Mouse (Mus musculus): Measurements from ENCODE around the gene A030005L19Rik. TPM values are rescaled to one million over a fixed set of nuclear protein-coding genes. Genes with fewer than 3 reads are reported as not detected.

The A030005L19Rik gene
- total RNA-seq (2014; rRNA removed; ENCODE audit: low replicate concordance), result not detected in 2 replicates
- 0.15 TPM in 1 of 2 replicates, not detected in the other for polyA plus RNA-seq (2015; fragmentation: Nextera tagmentation; extraction: Ambion mirVana)

DNA sequence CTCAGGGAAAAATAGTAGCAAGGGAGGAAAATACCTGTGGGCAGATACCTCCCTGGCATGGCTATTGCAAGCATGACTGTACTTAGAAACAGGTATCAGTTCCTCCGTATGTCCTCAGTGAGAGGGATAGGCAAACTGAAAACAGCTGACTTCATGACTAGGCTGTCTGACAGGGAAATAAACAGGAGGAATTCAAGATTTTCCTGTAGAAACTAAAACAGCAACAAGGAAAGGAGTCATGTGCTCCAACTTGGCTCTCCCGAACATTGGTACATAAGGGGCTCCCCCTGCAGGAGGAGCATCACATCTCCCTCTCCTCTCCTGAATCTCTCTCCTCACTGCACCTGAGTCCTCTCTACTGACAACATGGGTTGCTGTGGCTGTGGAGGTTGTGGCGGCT is at the start of gene A030005L19Rik:
Gene A030005L19Rik, plus strand, starts transcription at position 301 of the 400 bp plus-strand sequence.
- WGBS, result 80% methylated on average over 3 of the region's 3 CpGs
- H3K9ac ChIP-seq (replicated peaks; ENCODE audit: low read depth, low read length), result no peak within 1 kb of the TSS
- no peaks in the 10 kb centered on the region for H3K36me3 ChIP-seq (replicated peaks; ENCODE audit: control insufficient read depth, insufficient read depth, low read length)
- H3K27me3 ChIP-seq (ENCODE audit: control insufficient read depth, insufficient read depth, low read length), result no peaks in the 10 kb centered on the region
- ATAC-seq (ENCODE audit: insufficient read depth, low read depth), result no peak
- no peak within 1 kb of the TSS for H3K4me3 ChIP-seq (ENCODE audit: low read depth, low read length)
- H3K4me1 ChIP-seq (ENCODE audit: control insufficient read depth, insufficient read depth), result no peaks in the 10 kb centered on the region
- no peak within 1 kb of the TSS for H3K4me2 ChIP-seq (ENCODE audit: low read depth, low read length)
- no peaks in the 10 kb centered on the region for H3K9me3 ChIP-seq (replicated peaks; ENCODE audit: control insufficient read depth, low read length)
- DNase-seq (ENCODE audit: low spot score), result no peak
- TF ChIP-seq CTCF (IDR thresholded peaks at IDR 0.05; ENCODE audit: low read depth) (no peak), EP300 (IDR thresholded peaks at IDR 0.05; ENCODE audit: low read depth) (no peak)
- H3K27ac ChIP-seq (ENCODE audit: low read depth), result no peak within 1 kb of the TSS

DNA sequence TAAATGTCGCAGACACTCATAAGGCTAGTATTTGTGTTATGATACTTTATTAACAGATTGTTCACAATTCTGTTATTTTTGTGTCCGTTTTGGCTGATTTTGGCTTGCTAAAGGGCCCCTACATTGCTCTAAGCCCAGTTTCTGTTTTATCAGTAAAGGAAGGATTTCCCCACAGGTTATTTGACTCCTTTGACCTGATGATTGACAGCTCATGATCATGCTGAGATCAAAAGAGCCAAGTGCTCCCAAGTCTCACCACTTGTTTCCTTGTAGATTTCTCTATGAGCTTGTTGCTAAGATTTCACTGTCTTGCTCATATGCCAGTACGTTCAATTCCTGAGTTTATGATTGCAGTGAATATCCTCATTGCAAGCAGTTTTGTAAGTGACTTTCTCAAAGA is 42.9 kb upstream of the A030005L19Rik start:
- 85% methylated on average over 3 of the region's 3 CpGs for WGBS
- H3K9ac ChIP-seq (replicated peaks; ENCODE audit: low read depth, low read length), result no peak overlapping the region

DNA sequence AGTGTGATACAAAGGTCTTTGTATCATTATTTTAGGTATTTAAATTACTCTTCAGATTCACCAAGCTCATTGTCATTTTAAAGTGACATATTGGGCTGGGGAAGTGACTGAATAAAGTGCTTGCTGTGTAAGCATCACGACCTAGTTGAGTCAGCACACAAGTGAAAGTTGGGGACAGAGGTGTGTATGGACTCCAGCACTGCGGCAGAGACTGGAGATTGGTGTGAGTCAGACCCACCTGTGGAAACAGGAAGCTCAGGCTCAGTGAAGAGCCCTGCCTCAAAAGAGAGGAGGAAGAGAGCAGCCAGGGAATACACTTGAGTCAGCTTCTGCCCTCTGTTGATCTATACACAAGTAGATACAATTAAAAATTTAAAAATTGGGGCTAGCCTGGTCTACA is 34.0 kb upstream of the A030005L19Rik start:
- H3K36me3 ChIP-seq (replicated peaks; ENCODE audit: control insufficient read depth, insufficient read depth, low read length), result peaks cover 38% of the 10 kb centered on the region
- 59% methylated on average over 2 of the region's 2 CpGs for WGBS

More for the DNA sequence above, 42.9 kb upstream of the A030005L19Rik start:
- no peaks in the 10 kb centered on the region for H3K9me3 ChIP-seq (replicated peaks; ENCODE audit: control insufficient read depth, low read length)
- TF ChIP-seq CTCF (IDR thresholded peaks at IDR 0.05; ENCODE audit: low read depth) (no peak), EP300 (IDR thresholded peaks at IDR 0.05; ENCODE audit: low read depth) (no peak)
- H3K27ac ChIP-seq (ENCODE audit: low read depth), result no peak overlapping the region
- no peak overlapping the region for H3K4me2 ChIP-seq (ENCODE audit: low read depth, low read length)
- H3K27me3 ChIP-seq (ENCODE audit: control insufficient read depth, insufficient read depth, low read length), result no peaks in the 10 kb centered on the region
- H3K4me3 ChIP-seq (ENCODE audit: low read depth, low read length), result no peak overlapping the region
- ATAC-seq (ENCODE audit: insufficient read depth, low read depth), result no peak
- H3K4me1 ChIP-seq (ENCODE audit: control insufficient read depth, insufficient read depth), result peaks cover 7% of the 10 kb centered on the region; the same call in 1 of the 2 replicates
- peaks cover 13% of the 10 kb centered on the region for H3K36me3 ChIP-seq (replicated peaks; ENCODE audit: control insufficient read depth, insufficient read depth, low read length)
- no peak for DNase-seq (ENCODE audit: low spot score)

DNA sequence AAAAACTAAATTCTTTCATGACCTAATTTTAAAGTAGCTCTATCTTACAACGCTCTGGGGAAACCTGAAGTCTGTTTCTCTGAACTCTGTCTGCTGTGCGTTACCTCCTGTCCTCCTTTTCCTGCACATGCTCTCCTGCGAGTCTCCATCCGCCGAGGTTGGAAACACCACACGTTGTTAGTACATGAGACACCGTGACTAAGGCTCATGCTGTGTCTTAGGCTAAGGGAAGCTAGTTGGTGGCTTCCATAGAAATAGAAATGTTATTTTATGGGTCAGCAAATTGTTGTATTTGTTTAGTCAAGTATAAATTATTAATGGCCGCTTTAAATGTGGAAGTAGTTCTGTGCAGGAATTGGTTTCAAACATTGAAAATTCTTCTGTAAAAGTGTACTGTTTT is 32.9 kb upstream of the A030005L19Rik start:
- DNase-seq (ENCODE audit: low spot score), result no peak
- Histone ChIP-seq H3K4me1 (ENCODE audit: control insufficient read depth, insufficient read depth) (no peaks in the 10 kb centered on the region), H3K27ac (ENCODE audit: low read depth) (no peak overlapping the region), H3K9me3 (replicated peaks; ENCODE audit: control insufficient read depth, low read length) (no peaks in the 10 kb centered on the region), H3K4me3 (ENCODE audit: low read depth, low read length) (no peak overlapping the region), H3K36me3 (replicated peaks; ENCODE audit: control insufficient read depth, insufficient read depth, low read length) (peaks cover 43% of the 10 kb centered on the region), H3K9ac (replicated peaks; ENCODE audit: low read depth, low read length) (no peak overlapping the region), H3K4me2 (ENCODE audit: low read depth, low read length) (no peak overlapping the region), H3K27me3 (ENCODE audit: control insufficient read depth, insufficient read depth, low read length) (no peaks in the 10 kb centered on the region)
- no peak for ATAC-seq (ENCODE audit: insufficient read depth, low read depth)
- TF ChIP-seq CTCF (IDR thresholded peaks at IDR 0.05; ENCODE audit: low read depth) (no peak), EP300 (IDR thresholded peaks at IDR 0.05; ENCODE audit: low read depth) (no peak)
- 85% methylated on average over 8 of the region's 8 CpGs for WGBS

More for the DNA sequence above, 34.0 kb upstream of the A030005L19Rik start:
- no peak for ATAC-seq (ENCODE audit: insufficient read depth, low read depth)
- TF ChIP-seq CTCF (IDR thresholded peaks at IDR 0.05; ENCODE audit: low read depth) (no peak), EP300 (IDR thresholded peaks at IDR 0.05; ENCODE audit: low read depth) (no peak)
- Histone ChIP-seq H3K9me3 (replicated peaks; ENCODE audit: control insufficient read depth, low read length) (no peaks in the 10 kb centered on the region), H3K4me3 (ENCODE audit: low read depth, low read length) (no peak overlapping the region), H3K4me2 (ENCODE audit: low read depth, low read length) (no peak overlapping the region), H3K4me1 (ENCODE audit: control insufficient read depth, insufficient read depth) (no peaks in the 10 kb centered on the region), H3K27me3 (ENCODE audit: control insufficient read depth, insufficient read depth, low read length) (no peaks in the 10 kb centered on the region), H3K27ac (ENCODE audit: low read depth) (no peak overlapping the region), H3K9ac (replicated peaks; ENCODE audit: low read depth, low read length) (no peak overlapping the region)
- DNase-seq (ENCODE audit: low spot score), result no peak

DNA sequence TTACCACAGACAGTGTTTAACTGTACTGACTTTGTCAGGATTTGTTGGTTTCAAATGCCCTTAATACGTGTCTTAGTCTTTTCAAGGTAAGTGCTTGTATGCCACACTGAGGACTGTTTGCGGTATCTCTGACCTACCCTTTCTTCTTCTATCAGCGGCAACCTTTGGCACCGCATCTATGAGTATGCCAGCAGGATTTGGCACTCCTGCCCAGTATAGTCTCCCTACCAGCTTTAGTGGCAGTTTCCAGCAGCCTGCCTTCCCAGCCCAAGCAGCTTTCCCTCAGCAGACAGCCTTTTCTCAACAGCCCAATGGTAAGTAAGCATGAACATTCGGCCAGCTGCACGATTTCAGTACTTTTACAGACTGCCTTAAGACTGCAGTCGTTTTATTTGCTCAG is 19.9 kb upstream of the A030005L19Rik start:
- no peaks in the 10 kb centered on the region for H3K9me3 ChIP-seq (replicated peaks; ENCODE audit: control insufficient read depth, low read length)
- H3K9ac ChIP-seq (replicated peaks; ENCODE audit: low read depth, low read length), result no peak overlapping the region
- no peak overlapping the region for H3K4me2 ChIP-seq (ENCODE audit: low read depth, low read length)
- no peak for TF ChIP-seq CTCF (IDR thresholded peaks at IDR 0.05; ENCODE audit: low read depth)
- no peak for TF ChIP-seq EP300 (IDR thresholded peaks at IDR 0.05; ENCODE audit: low read depth)
- no peak for DNase-seq (ENCODE audit: low spot score)
- 93% methylated on average over 7 of the region's 7 CpGs for WGBS
- no peak overlapping the region for H3K27ac ChIP-seq (ENCODE audit: low read depth)
- no peak for ATAC-seq (ENCODE audit: insufficient read depth, low read depth)
- H3K27me3 ChIP-seq (ENCODE audit: control insufficient read depth, insufficient read depth, low read length), result no peaks in the 10 kb centered on the region
- H3K4me3 ChIP-seq (ENCODE audit: low read depth, low read length), result no peak overlapping the region
- H3K36me3 ChIP-seq (replicated peaks; ENCODE audit: control insufficient read depth, insufficient read depth, low read length), result peaks cover 43% of the 10 kb centered on the region
- no peaks in the 10 kb centered on the region for H3K4me1 ChIP-seq (ENCODE audit: control insufficient read depth, insufficient read depth)

DNA sequence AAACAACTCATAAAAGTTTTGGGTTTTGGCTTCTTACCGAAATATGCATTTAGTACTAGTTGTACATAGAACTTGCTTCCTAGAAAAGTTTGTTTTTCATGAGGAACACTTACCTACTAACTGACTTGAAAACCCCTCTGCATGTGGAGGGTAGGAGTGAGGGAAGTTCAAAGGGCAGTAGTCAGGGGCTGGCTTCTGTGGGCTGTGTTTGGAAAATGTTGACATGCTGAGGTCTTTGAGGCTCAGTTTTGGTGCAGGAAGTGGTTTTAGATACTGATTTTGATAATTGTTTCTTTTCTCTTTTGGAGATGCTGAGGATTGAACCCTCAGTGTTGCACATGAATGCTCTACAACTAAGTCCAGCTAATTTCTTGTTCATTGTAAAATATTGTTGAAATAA is 12.6 kb upstream of the A030005L19Rik start:
- no peaks in the 10 kb centered on the region for H3K4me1 ChIP-seq (ENCODE audit: control insufficient read depth, insufficient read depth)
- H3K4me2 ChIP-seq (ENCODE audit: low read depth, low read length), result no peak overlapping the region
- H3K4me3 ChIP-seq (ENCODE audit: low read depth, low read length), result no peak overlapping the region
- no peaks in the 10 kb centered on the region for H3K9me3 ChIP-seq (replicated peaks; ENCODE audit: control insufficient read depth, low read length)
- H3K9ac ChIP-seq (replicated peaks; ENCODE audit: low read depth, low read length), result no peak overlapping the region
- TF ChIP-seq EP300 (IDR thresholded peaks at IDR 0.05; ENCODE audit: low read depth), result no peak
- TF ChIP-seq CTCF (IDR thresholded peaks at IDR 0.05; ENCODE audit: low read depth), result no peak
- peaks cover 43% of the 10 kb centered on the region for H3K36me3 ChIP-seq (replicated peaks; ENCODE audit: control insufficient read depth, insufficient read depth, low read length)
- H3K27me3 ChIP-seq (ENCODE audit: control insufficient read depth, insufficient read depth, low read length), result no peaks in the 10 kb centered on the region
- WGBS, result 91% methylated on average over 1 of the region's 1 CpGs
- ATAC-seq (ENCODE audit: insufficient read depth, low read depth) (no peak), DNase-seq (ENCODE audit: low spot score) (no peak)
- H3K27ac ChIP-seq (ENCODE audit: low read depth), result no peak overlapping the region
